Mouse (Mus musculus) embryonic facial prominence, embryonic 10.5 days (tissue): ENCODE measurements around the gene Tra2b. TPM values are rescaled to one million over a fixed set of nuclear protein-coding genes. Genes with fewer than 3 reads are reported as not detected.
A peak's percentile ranks its signal among the peaks of the same experiment; 100 is the strongest.
"Not testable (repeated sequence)": the region's sequence is repeated elsewhere in the genome, so short reads cannot be mapped to it uniquely, and the experiment has no call there.

Source experiments
- DNase-seq: peaks from one replicate; pipeline ENCODE4 v3.0.0-alpha.2; 2017; ENCODE audit warnings: low spot score
- H3K27ac ChIP-seq: fragments of 300-500 bp; sonication (generic); replicated peaks from 2 replicates; pipeline ENCODE4 v1.5.1; 2016; ENCODE audit warnings: mild to moderate bottlenecking
- H3K27me3 ChIP-seq: fragments of 300-500 bp; sonication (generic); replicated peaks from 2 replicates; pipeline ENCODE4 v1.6.1; 2016; ENCODE audit warnings: low read depth, mild to moderate bottlenecking; ENCODE audit not compliant: poor library complexity, severe bottlenecking
- H3K36me3 ChIP-seq: fragments of 300-500 bp; sonication (generic); replicated peaks from 2 replicates; pipeline ENCODE4 v1.6.1; 2016; ENCODE audit warnings: mild to moderate bottlenecking, moderate library complexity
- H3K4me1 ChIP-seq: fragments of 300-500 bp; sonication (generic); 2 replicates; pipeline ENCODE4 v1.6.1; 2016
- H3K4me3 ChIP-seq: fragments of 300-500 bp; sonication (generic); 2 replicates; pipeline ENCODE4 v1.5.1; 2016; ENCODE audit warnings: mild to moderate bottlenecking, moderate library complexity
- H3K9me3 ChIP-seq: fragments of 300-500 bp; sonication (generic); 2 replicates; pipeline ENCODE4 v1.6.1; 2016; ENCODE audit warnings: mild to moderate bottlenecking
- WGBS: fragments of 180-500 bp; shearing (Covaris S2); methylation state at CpG from one replicate; pipeline ENCODE4 v1.1.7; 2016; 5-methylcytosine and 5-hydroxymethylcytosine counted together
- polyA plus RNA-seq: library from polyadenylated mRNA; unstranded; fragments of >200 nt; fragmentation: Nextera tagmentation; extraction: Ambion mirVana; gene quantifications from 2 replicates; pipeline ENCODE4 v1.2.1, GENCODE M21; 2016

The Tra2b gene
- polyA plus RNA-seq, 1 experiment from 2014 or later: 494 TPM

- DNase-seq: peak; percentile 22
- WGBS: 38% methylated on average over 8 of the region's 8 CpGs
These were observed 579 bp upstream of the Tra2b start for GRCm38 (mm10) chr16:22266384-22266783.

GRCm38 (mm10) chr16:22264962-22265848 is 600 bp downstream of the Tra2b start:
- under 1% methylated on average over 81 of the region's 81 CpGs for WGBS
- peak overlapping the region; percentile 94 for H3K4me3 ChIP-seq
- DNase-seq: peak; percentile 88
- H3K4me1 ChIP-seq: peaks cover 23% of the 10 kb centered on the region
- H3K27me3 ChIP-seq: no peaks in the 10 kb centered on the region
- peaks cover 23% of the 10 kb centered on the region for H3K36me3 ChIP-seq
- H3K27ac ChIP-seq: peak overlapping the region; percentile 96
- no peaks in the 10 kb centered on the region for H3K9me3 ChIP-seq

More at GRCm38 (mm10) chr16:22266384-22266783, 579 bp upstream of the Tra2b start:
- H3K36me3 ChIP-seq: peaks cover 20% of the 10 kb centered on the region
- H3K27me3 ChIP-seq: no peaks in the 10 kb centered on the region
- peak overlapping the region; percentile 94 for H3K4me3 ChIP-seq
- peak overlapping the region; percentile 96 for H3K27ac ChIP-seq
- no peaks in the 10 kb centered on the region for H3K9me3 ChIP-seq
- H3K4me1 ChIP-seq: peaks cover 23% of the 10 kb centered on the region

DNA sequence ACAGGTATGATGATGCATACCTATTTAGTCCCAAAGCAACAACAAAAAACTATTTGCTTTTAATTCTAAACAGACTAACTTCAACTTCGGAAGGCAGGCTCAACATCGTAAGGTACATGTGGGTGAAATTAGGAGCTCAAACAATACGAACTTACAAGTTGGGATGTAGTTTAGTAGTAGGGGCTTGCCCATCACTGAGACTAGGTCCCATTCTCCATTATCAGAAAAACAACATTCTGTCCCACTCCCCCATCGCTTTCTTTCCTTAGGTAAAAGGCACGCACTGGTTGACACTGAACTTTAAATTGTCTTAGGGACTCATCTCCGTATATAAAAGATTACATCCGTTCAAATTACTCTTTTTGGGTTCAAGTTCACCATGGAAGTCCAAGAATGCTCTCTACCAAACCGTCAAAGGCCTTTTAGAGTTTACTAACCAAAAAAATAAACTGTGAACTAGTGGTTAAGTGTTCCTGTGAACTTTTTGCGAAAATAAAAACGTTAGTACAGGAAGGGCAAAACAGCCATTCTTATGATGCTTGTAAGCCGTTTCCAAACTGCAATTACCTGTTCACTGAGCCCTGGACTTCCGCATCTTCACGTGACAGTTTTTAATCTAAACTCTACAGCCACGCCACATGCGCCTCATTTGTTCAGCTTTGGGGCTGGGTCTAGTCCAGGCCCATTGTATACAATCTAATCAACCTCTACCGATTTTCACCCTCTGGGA is 1.4 kb downstream of the Tra2b start:
- Histone ChIP-seq H3K4me1 (peaks cover 23% of the 10 kb centered on the region), H3K27ac (peak overlapping the region; percentile 96), H3K4me3 (peak overlapping the region; percentile 94), H3K9me3 (no peaks in the 10 kb centered on the region), H3K27me3 (no peaks in the 10 kb centered on the region), H3K36me3 (peaks cover 23% of the 10 kb centered on the region)
- no peak for DNase-seq
- WGBS: 2% methylated on average over 16 of the region's 16 CpGs

DNA sequence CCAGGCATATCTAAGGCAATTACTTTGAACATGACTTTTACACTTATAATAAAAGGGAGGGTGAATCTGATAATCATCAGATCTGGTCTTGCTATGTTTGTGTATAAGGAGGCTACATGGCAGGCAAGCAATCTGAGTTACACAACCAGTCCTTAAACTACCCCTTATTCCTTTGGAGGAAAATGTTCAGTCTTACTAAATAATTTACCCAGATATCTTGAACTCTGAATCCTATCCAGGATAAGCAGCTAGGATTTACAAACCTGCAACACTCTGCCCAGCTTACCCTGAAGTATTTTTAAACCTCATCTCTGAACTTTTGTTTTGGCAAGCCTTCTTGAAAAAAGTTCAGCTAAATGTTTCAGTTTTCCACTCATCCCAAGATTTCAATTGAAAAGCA is 2.7 kb downstream of the Tra2b start:
- Histone ChIP-seq H3K36me3 (peaks cover 31% of the 10 kb centered on the region), H3K4me3 (peak overlapping the region; percentile 94), H3K4me1 (peaks cover 23% of the 10 kb centered on the region), H3K27ac (no peak overlapping the region), H3K27me3 (no peaks in the 10 kb centered on the region), H3K9me3 (no peaks in the 10 kb centered on the region)
- DNase-seq: no peak

GRCm38 (mm10) chr16:22261563-22261962 is 4.2 kb downstream of the Tra2b start:
- DNase-seq: no peak
- WGBS: 86% methylated on average over 2 of the region's 2 CpGs
- Histone ChIP-seq H3K36me3 (peaks cover 38% of the 10 kb centered on the region), H3K9me3 (no peaks in the 10 kb centered on the region), H3K4me3 (peak overlapping the region; percentile 13; the same call in 1 of the 2 replicates), H3K27me3 (no peaks in the 10 kb centered on the region), H3K4me1 (peaks cover 20% of the 10 kb centered on the region), H3K27ac (no peak overlapping the region)

GRCm38 (mm10) chr16:22260423-22261143 is 5.2 kb downstream of the Tra2b start:
- Histone ChIP-seq H3K27me3 (no peaks in the 10 kb centered on the region), H3K4me3 (peak overlapping the region; percentile 24; the same call in 1 of the 2 replicates), H3K27ac (no peak overlapping the region), H3K4me1 (peaks cover 13% of the 10 kb centered on the region), H3K9me3 (no peaks in the 10 kb centered on the region), H3K36me3 (peaks cover 41% of the 10 kb centered on the region)
- DNase-seq: no peak
- WGBS: 72% methylated on average over 3 of the region's 3 CpGs

DNA sequence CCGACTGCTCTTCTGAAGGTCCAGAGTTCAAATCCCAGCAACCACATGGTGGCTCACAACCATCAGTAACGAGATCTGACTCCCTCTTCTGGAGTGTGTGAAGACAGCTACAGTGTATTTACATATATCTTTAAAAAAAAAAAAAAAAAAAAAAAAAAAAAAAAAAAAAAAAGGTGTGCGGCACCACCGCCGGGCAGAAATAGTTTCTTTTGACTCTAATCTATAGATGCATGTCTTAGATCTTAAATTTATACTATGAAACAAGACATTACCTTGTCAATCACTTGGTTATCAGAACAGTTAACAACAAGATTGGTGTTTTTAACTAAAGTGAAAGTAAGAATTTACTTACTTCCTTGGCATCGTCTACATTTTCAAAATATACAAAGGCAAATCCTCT is 13.6 kb downstream of the Tra2b start:
- not testable (repeated sequence) for H3K27ac ChIP-seq, H3K9me3 ChIP-seq, H3K4me3 ChIP-seq, H3K27me3 ChIP-seq, H3K4me1 ChIP-seq, DNase-seq
- 88% methylated on average over 6 of the region's 6 CpGs for WGBS
- H3K36me3 ChIP-seq: peaks cover 89% of the 10 kb centered on the region

- no peak overlapping the region for H3K4me3 ChIP-seq
- H3K4me1 ChIP-seq: no peaks in the 10 kb centered on the region
- 97% methylated on average over 5 of the region's 5 CpGs for WGBS
- DNase-seq: no peak
- no peak overlapping the region for H3K27ac ChIP-seq
- no peaks in the 10 kb centered on the region for H3K9me3 ChIP-seq
- no peaks in the 10 kb centered on the region for H3K27me3 ChIP-seq
- H3K36me3 ChIP-seq: peaks cover 95% of the 10 kb centered on the region
These were observed 15.5 kb downstream of the Tra2b start for GRCm38 (mm10) chr16:22250307-22250706.

DNA sequence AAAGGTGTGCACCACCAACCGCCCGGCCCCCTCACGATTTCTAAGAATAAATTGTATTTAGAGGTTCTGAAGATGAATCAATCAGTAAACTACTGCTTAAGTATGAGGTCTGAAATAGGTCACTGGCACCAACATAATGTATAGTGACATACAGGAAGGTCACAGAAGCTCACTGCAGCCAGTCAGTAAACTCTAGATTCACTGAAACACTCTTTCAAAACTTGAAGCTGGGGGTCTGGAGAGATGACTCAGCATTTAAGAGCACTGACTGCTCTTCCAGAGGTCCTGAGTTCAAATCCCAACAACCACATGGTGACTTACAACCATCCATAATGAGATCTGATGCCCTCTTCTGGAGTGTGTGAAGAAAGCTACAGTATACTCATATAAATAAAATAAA is 16.1 kb downstream of the Tra2b start:
- H3K27ac ChIP-seq: no peak overlapping the region
- DNase-seq: no peak
- H3K27me3 ChIP-seq: no peaks in the 10 kb centered on the region
- H3K36me3 ChIP-seq: peaks cover 95% of the 10 kb centered on the region
- no peaks in the 10 kb centered on the region for H3K9me3 ChIP-seq
- H3K4me1 ChIP-seq: no peaks in the 10 kb centered on the region
- WGBS: 94% methylated on average over 3 of the region's 3 CpGs
- H3K4me3 ChIP-seq: no peak overlapping the region

DNA sequence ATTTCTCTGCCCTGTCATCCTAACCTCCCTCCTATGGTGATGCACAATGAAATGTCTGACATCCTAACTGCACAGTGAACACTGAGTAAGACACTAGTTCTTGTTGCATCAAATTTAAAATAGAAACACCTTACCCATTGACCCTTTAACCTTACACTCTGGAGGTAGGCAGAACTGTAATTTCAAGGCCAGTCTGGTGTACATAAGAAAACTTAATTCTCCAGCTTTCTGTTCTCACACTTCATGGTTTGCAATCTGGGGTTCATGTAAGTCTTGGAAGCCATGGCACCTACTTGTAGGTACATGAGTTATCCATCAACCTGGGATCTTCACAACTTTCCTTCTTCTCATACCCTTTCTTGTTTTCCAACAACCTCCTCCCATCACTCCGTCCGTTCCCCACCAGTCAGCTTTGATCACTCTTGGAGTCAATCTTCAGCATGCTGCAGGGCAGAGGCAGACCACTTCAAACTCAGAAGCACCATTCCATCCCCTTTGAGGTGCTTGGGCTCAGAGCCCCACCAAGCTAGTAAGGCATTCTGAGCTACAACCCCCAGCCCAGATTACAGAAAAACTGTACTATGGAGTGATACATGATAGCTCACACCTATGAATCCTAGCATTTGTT is 23.5 kb downstream of the Tra2b start:
- Histone ChIP-seq H3K27ac (no peak overlapping the region), H3K4me1 (no peaks in the 10 kb centered on the region), H3K36me3 (peaks cover 80% of the 10 kb centered on the region), H3K4me3 (no peak overlapping the region), H3K27me3 (no peaks in the 10 kb centered on the region), H3K9me3 (no peaks in the 10 kb centered on the region)
- no peak for DNase-seq
- WGBS: 92% methylated on average over 2 of the region's 2 CpGs

GRCm38 (mm10) chr16:22241376-22242238 is 24.2 kb downstream of the Tra2b start:
- Histone ChIP-seq H3K4me1 (no peaks in the 10 kb centered on the region), H3K27me3 (no peaks in the 10 kb centered on the region), H3K36me3 (peaks cover 80% of the 10 kb centered on the region), H3K4me3 (no peak overlapping the region), H3K9me3 (no peaks in the 10 kb centered on the region), H3K27ac (no peak overlapping the region)
- 83% methylated on average over 6 of the region's 6 CpGs for WGBS
- no peak for DNase-seq
